Mouse (Mus musculus) 3T3-L1 (cell line): ENCODE data around the gene 4930469K13Rik.
A peak's percentile ranks its signal among the peaks of the same experiment; 100 is the strongest.

Experiments used
- DNase-seq: peaks from one replicate; pipeline ENCODE4 v3.0.0-alpha.2; 2015; ENCODE audit warnings: low read depth, low spot score

Gene 4930469K13Rik

GRCm38 (mm10) chr11:33939456-33940113 is 158.8 kb downstream of the 4930469K13Rik start:
- DNase-seq: no peak

GRCm38 (mm10) chr11:33938561-33939274 is 159.6 kb downstream of the 4930469K13Rik start:
- DNase-seq: no peak

GRCm38 (mm10) chr11:33937641-33938040 is 160.7 kb downstream of the 4930469K13Rik start:
- DNase-seq: no peak

GRCm38 (mm10) chr11:33934286-33934685 is 164.1 kb downstream of the 4930469K13Rik start:
- DNase-seq: no peak

- no peak for DNase-seq
These were observed 165.8 kb downstream of the 4930469K13Rik start for GRCm38 (mm10) chr11:33932386-33933111.

GRCm38 (mm10) chr11:33931836-33932385 is 166.4 kb downstream of the 4930469K13Rik start:
- DNase-seq: no peak

- no peak for DNase-seq
These were observed 168.9 kb downstream of the 4930469K13Rik start for GRCm38 (mm10) chr11:33929412-33929811.

- DNase-seq: peak; percentile 7
These were observed 169.7 kb downstream of the 4930469K13Rik start for GRCm38 (mm10) chr11:33928658-33929057.

GRCm38 (mm10) chr11:33927836-33928235 is 170.5 kb downstream of the 4930469K13Rik start:
- no peak for DNase-seq

- DNase-seq: no peak
These were observed 171.0 kb downstream of the 4930469K13Rik start for GRCm38 (mm10) chr11:33927321-33927720.

- DNase-seq: no peak
These were observed 171.8 kb downstream of the 4930469K13Rik start for GRCm38 (mm10) chr11:33926551-33926950.

GRCm38 (mm10) chr11:33925778-33926177 is 172.6 kb downstream of the 4930469K13Rik start:
- no peak for DNase-seq
